Mouse (Mus musculus): ENCODE measurements around the gene Lhx3. TPM values are rescaled to one million over a fixed set of nuclear protein-coding genes. Genes with fewer than 3 reads are reported as not detected.
A peak's percentile ranks its signal among the peaks of the same experiment; 100 is the strongest.

Lhx3 gene
- polyA plus RNA-seq, 1 experiment from 2014 or later, result not detected

GRCm38 (mm10) chr2:26236681-26237289 lies 28.7 kb upstream of the Lhx3 start:
- Histone ChIP-seq H3K36me3 (ENCODE audit: control insufficient read depth, insufficient read depth) (no peaks in the 10 kb centered on the region), H3K27me3 (replicated peaks; ENCODE audit: control insufficient read depth, insufficient read depth, low read length) (no peaks in the 10 kb centered on the region), H3K4me1 (replicated peaks; ENCODE audit: control insufficient read depth, insufficient read depth, low read length) (peaks cover 13% of the 10 kb centered on the region), H3K9me3 (ENCODE audit: control insufficient read depth, low read length) (no peaks in the 10 kb centered on the region), H3K9ac (replicated peaks; ENCODE audit: low read depth, low read length) (peak overlapping the region; percentile 88), H3K27ac (ENCODE audit: low read length) (peak overlapping the region; percentile 65), H3K4me3 (replicated peaks; ENCODE audit: low read length) (peak overlapping the region; percentile 68), H3K4me2 (ENCODE audit: low read length) (peak overlapping the region; percentile 81)
- under 1% methylated on average over 37 of the region's 51 CpGs for WGBS
- ATAC-seq, result peak; percentile 48

GRCm38 (mm10) chr2:26234771-26235170 lies 26.7 kb upstream of the Lhx3 start:
- ATAC-seq, result no peak
- H3K9me3 ChIP-seq (ENCODE audit: control insufficient read depth, low read length), result no peaks in the 10 kb centered on the region
- WGBS, result 91% methylated on average over 2 of the region's 2 CpGs
- no peak overlapping the region for H3K27ac ChIP-seq (ENCODE audit: low read length)
- no peak overlapping the region for H3K4me3 ChIP-seq (replicated peaks; ENCODE audit: low read length)
- peaks cover 8% of the 10 kb centered on the region for H3K4me1 ChIP-seq (replicated peaks; ENCODE audit: control insufficient read depth, insufficient read depth, low read length)
- no peak overlapping the region for H3K9ac ChIP-seq (replicated peaks; ENCODE audit: low read depth, low read length)
- no peaks in the 10 kb centered on the region for H3K36me3 ChIP-seq (ENCODE audit: control insufficient read depth, insufficient read depth)
- H3K27me3 ChIP-seq (replicated peaks; ENCODE audit: control insufficient read depth, insufficient read depth, low read length), result no peaks in the 10 kb centered on the region
- no peak overlapping the region for H3K4me2 ChIP-seq (ENCODE audit: low read length)

GRCm38 (mm10) chr2:26234253-26234652 lies 26.2 kb upstream of the Lhx3 start:
- H3K9ac ChIP-seq (replicated peaks; ENCODE audit: low read depth, low read length), result no peak overlapping the region
- no peaks in the 10 kb centered on the region for H3K27me3 ChIP-seq (replicated peaks; ENCODE audit: control insufficient read depth, insufficient read depth, low read length)
- no peak for ATAC-seq
- no peaks in the 10 kb centered on the region for H3K9me3 ChIP-seq (ENCODE audit: control insufficient read depth, low read length)
- H3K4me2 ChIP-seq (ENCODE audit: low read length), result no peak overlapping the region
- 86% methylated on average over 5 of the region's 5 CpGs for WGBS
- no peak overlapping the region for H3K4me3 ChIP-seq (replicated peaks; ENCODE audit: low read length)
- H3K27ac ChIP-seq (ENCODE audit: low read length), result no peak overlapping the region
- H3K36me3 ChIP-seq (ENCODE audit: control insufficient read depth, insufficient read depth), result no peaks in the 10 kb centered on the region
- H3K4me1 ChIP-seq (replicated peaks; ENCODE audit: control insufficient read depth, insufficient read depth, low read length), result peaks cover 8% of the 10 kb centered on the region

GRCm38 (mm10) chr2:26231366-26231765 lies 23.3 kb upstream of the Lhx3 start:
- H3K27me3 ChIP-seq (replicated peaks; ENCODE audit: control insufficient read depth, insufficient read depth, low read length), result no peaks in the 10 kb centered on the region

GRCm38 (mm10) chr2:26230253-26230652 lies 22.2 kb upstream of the Lhx3 start:
- Histone ChIP-seq H3K27ac (ENCODE audit: low read length) (no peak overlapping the region), H3K27me3 (replicated peaks; ENCODE audit: control insufficient read depth, insufficient read depth, low read length) (no peaks in the 10 kb centered on the region), H3K4me2 (ENCODE audit: low read length) (no peak overlapping the region), H3K36me3 (ENCODE audit: control insufficient read depth, insufficient read depth) (peaks cover 2% of the 10 kb centered on the region; the same call in 1 of the 2 replicates), H3K9me3 (ENCODE audit: control insufficient read depth, low read length) (no peaks in the 10 kb centered on the region), H3K9ac (replicated peaks; ENCODE audit: low read depth, low read length) (no peak overlapping the region), H3K4me1 (replicated peaks; ENCODE audit: control insufficient read depth, insufficient read depth, low read length) (no peaks in the 10 kb centered on the region), H3K4me3 (replicated peaks; ENCODE audit: low read length) (no peak overlapping the region)
- no peak for ATAC-seq
- 60% methylated on average over 4 of the region's 4 CpGs for WGBS

More at GRCm38 (mm10) chr2:26231366-26231765, 23.3 kb upstream of the Lhx3 start:
- no peaks in the 10 kb centered on the region; the same call in 1 of the 2 replicates for H3K36me3 ChIP-seq (ENCODE audit: control insufficient read depth, insufficient read depth)
- WGBS, result 78% methylated on average over 3 of the region's 3 CpGs
- H3K4me1 ChIP-seq (replicated peaks; ENCODE audit: control insufficient read depth, insufficient read depth, low read length), result peaks cover 5% of the 10 kb centered on the region
- H3K9ac ChIP-seq (replicated peaks; ENCODE audit: low read depth, low read length), result no peak overlapping the region
- no peak overlapping the region for H3K4me3 ChIP-seq (replicated peaks; ENCODE audit: low read length)
- H3K27ac ChIP-seq (ENCODE audit: low read length), result no peak overlapping the region
- ATAC-seq, result no peak
- no peaks in the 10 kb centered on the region for H3K9me3 ChIP-seq (ENCODE audit: control insufficient read depth, low read length)
- no peak overlapping the region for H3K4me2 ChIP-seq (ENCODE audit: low read length)

GRCm38 (mm10) chr2:26227788-26228187 lies 19.7 kb upstream of the Lhx3 start:
- ATAC-seq, result peak; percentile 81
- H3K36me3 ChIP-seq (ENCODE audit: control insufficient read depth, insufficient read depth), result peaks cover 2% of the 10 kb centered on the region; the same call in 1 of the 2 replicates
- 60% methylated on average over 1 of the region's 1 CpGs for WGBS
- no peak overlapping the region for H3K4me2 ChIP-seq (ENCODE audit: low read length)
- H3K4me3 ChIP-seq (replicated peaks; ENCODE audit: low read length), result no peak overlapping the region
- H3K27me3 ChIP-seq (replicated peaks; ENCODE audit: control insufficient read depth, insufficient read depth, low read length), result no peaks in the 10 kb centered on the region
- no peaks in the 10 kb centered on the region for H3K9me3 ChIP-seq (ENCODE audit: control insufficient read depth, low read length)
- no peak overlapping the region for H3K9ac ChIP-seq (replicated peaks; ENCODE audit: low read depth, low read length)
- H3K27ac ChIP-seq (ENCODE audit: low read length), result no peak overlapping the region
- H3K4me1 ChIP-seq (replicated peaks; ENCODE audit: control insufficient read depth, insufficient read depth, low read length), result no peaks in the 10 kb centered on the region

- H3K4me3 ChIP-seq (replicated peaks; ENCODE audit: low read length), result no peak overlapping the region
- H3K27me3 ChIP-seq (replicated peaks; ENCODE audit: control insufficient read depth, insufficient read depth, low read length), result no peaks in the 10 kb centered on the region
- H3K9ac ChIP-seq (replicated peaks; ENCODE audit: low read depth, low read length), result no peak overlapping the region
- H3K36me3 ChIP-seq (ENCODE audit: control insufficient read depth, insufficient read depth), result peaks cover 8% of the 10 kb centered on the region; the same call in 1 of the 2 replicates
- 77% methylated on average over 4 of the region's 4 CpGs for WGBS
- H3K27ac ChIP-seq (ENCODE audit: low read length), result no peak overlapping the region
- H3K9me3 ChIP-seq (ENCODE audit: control insufficient read depth, low read length), result no peaks in the 10 kb centered on the region
- no peak for ATAC-seq
- H3K4me1 ChIP-seq (replicated peaks; ENCODE audit: control insufficient read depth, insufficient read depth, low read length), result no peaks in the 10 kb centered on the region
- H3K4me2 ChIP-seq (ENCODE audit: low read length), result no peak overlapping the region
Observed at GRCm38 (mm10) chr2:26225242-26225641, 17.2 kb upstream of the Lhx3 start.

GRCm38 (mm10) chr2:26223961-26224360 lies 15.9 kb upstream of the Lhx3 start:
- no peak overlapping the region for H3K9ac ChIP-seq (replicated peaks; ENCODE audit: low read depth, low read length)
- no peak overlapping the region for H3K4me2 ChIP-seq (ENCODE audit: low read length)
- H3K4me3 ChIP-seq (replicated peaks; ENCODE audit: low read length), result no peak overlapping the region
- peaks cover 12% of the 10 kb centered on the region; the same call in 1 of the 2 replicates for H3K36me3 ChIP-seq (ENCODE audit: control insufficient read depth, insufficient read depth)
- no peaks in the 10 kb centered on the region for H3K4me1 ChIP-seq (replicated peaks; ENCODE audit: control insufficient read depth, insufficient read depth, low read length)
- WGBS, result 88% methylated on average over 3 of the region's 3 CpGs
- H3K27ac ChIP-seq (ENCODE audit: low read length), result no peak overlapping the region
- ATAC-seq, result no peak
- no peaks in the 10 kb centered on the region for H3K9me3 ChIP-seq (ENCODE audit: control insufficient read depth, low read length)
- H3K27me3 ChIP-seq (replicated peaks; ENCODE audit: control insufficient read depth, insufficient read depth, low read length), result no peaks in the 10 kb centered on the region

GRCm38 (mm10) chr2:26214526-26214925 lies 6.4 kb upstream of the Lhx3 start:
- no peaks in the 10 kb centered on the region for H3K9me3 ChIP-seq (ENCODE audit: control insufficient read depth, low read length)
- WGBS, result 13% methylated on average over 3 of the region's 3 CpGs
- H3K9ac ChIP-seq (replicated peaks; ENCODE audit: low read depth, low read length), result no peak overlapping the region
- H3K4me1 ChIP-seq (replicated peaks; ENCODE audit: control insufficient read depth, insufficient read depth, low read length), result 0 out of 2 replicates have a peak, but pooled peaks cover 5% of the 10 kb centered on the region
- H3K36me3 ChIP-seq (ENCODE audit: control insufficient read depth, insufficient read depth), result peaks cover 23% of the 10 kb centered on the region
- H3K27ac ChIP-seq (ENCODE audit: low read length), result no peak overlapping the region; the same call in 1 of the 2 replicates
- ATAC-seq, result peak; percentile 71; the same call in 1 of the 2 replicates
- no peak overlapping the region for H3K4me2 ChIP-seq (ENCODE audit: low read length)
- H3K4me3 ChIP-seq (replicated peaks; ENCODE audit: low read length), result no peak overlapping the region
- no peaks in the 10 kb centered on the region for H3K27me3 ChIP-seq (replicated peaks; ENCODE audit: control insufficient read depth, insufficient read depth, low read length)
